Mouse (Mus musculus) spleen, adult 2 months (tissue): ENCODE measurements around the gene Dapp1.

Experiments used
- CTCF ChIP-seq: fragments of 200-500 bp; IDR thresholded peaks from 2 replicates; pipeline ENCODE4 v1.5.1; 2011; ENCODE audit warnings: mild to moderate bottlenecking, inconsistent platforms; ENCODE audit not compliant: insufficient read depth, insufficient read length, insufficient replicate concordance; ENCODE audit errors: extremely low read depth
- POLR2A ChIP-seq: fragments of 200-500 bp; IDR thresholded peaks from 2 replicates; pipeline ENCODE4 v1.6.1; 2011; ENCODE audit warnings: low read depth, low read length, inconsistent platforms

- TF ChIP-seq CTCF (no peak), POLR2A (no peak)
Measured at GRCm38 (mm10) chr3:137935570-137936525, 45.5 kb downstream of the Dapp1 start.
